Mouse (Mus musculus): ENCODE measurements at regions not wholly inside any gene's neighbourhood (a gene's known extent, or its start where the extent isn't known, plus 50 kb on each side); places are given as distances from the start of the nearest gene placed in this dataset.
"Not testable (repeated sequence)": the region's sequence is repeated elsewhere in the genome, so short reads cannot be mapped to it uniquely, and the experiment has no call there.

GRCm38 (mm10) chr13:113444481-113444880 is 151.5 kb downstream of the BC067074 start:
- not testable (repeated sequence) for TF ChIP-seq CTCF (IDR thresholded peaks at IDR 0.05; ENCODE audit: control insufficient read depth, insufficient read depth, insufficient read length); USF1 (IDR thresholded peaks at IDR 0.05; ENCODE audit: low read depth); MAX (IDR thresholded peaks at IDR 0.05); MYOG (IDR thresholded peaks at IDR 0.05; ENCODE audit: control insufficient read depth, extremely low read depth, insufficient read length); MYOD1 (IDR thresholded peaks at IDR 0.05; ENCODE audit: control insufficient read depth, insufficient read length, low read depth); CEBPB (IDR thresholded peaks at IDR 0.05; ENCODE audit: low read depth)

Measured in C2C12 (cell line).